Mouse (Mus musculus): ENCODE results near the gene Rnf115.

DNA sequence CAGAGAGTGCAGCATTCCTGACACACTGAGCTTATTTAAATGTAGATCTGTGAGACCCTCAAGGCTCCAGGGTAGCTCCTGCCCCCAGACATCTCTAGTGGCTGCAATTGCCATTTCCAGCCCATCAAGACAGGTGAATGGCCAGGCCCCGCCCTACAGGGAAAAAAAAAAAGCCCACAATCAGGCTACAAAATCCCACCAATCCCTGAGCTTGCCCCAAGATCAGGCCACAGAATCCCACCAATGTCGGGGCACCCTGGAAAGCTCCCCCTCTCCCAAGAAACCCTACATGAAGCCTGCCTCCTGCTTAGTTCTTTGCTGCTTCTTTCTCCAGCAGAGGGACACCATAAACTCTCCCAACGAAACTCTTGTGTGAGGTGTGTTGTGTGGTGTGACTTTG, 80.7 kb downstream of the Rnf115 start:
- TF ChIP-seq EP300 (IDR thresholded peaks at IDR 0.05; ENCODE audit: insufficient read depth, low read depth, low read length) (no peak), CTCF (IDR thresholded peaks at IDR 0.05) (no peak), POLR2A (IDR thresholded peaks at IDR 0.05; ENCODE audit: insufficient read depth, low read depth, low read length) (no peak)

Measured in heart, adult 2 months (tissue).